Mouse (Mus musculus): ENCODE data around the gene Psap. TPM values are rescaled to one million over a fixed set of nuclear protein-coding genes. Genes with fewer than 3 reads are reported as not detected.
"Not testable (repeated sequence)": the region's sequence is repeated elsewhere in the genome, so short reads cannot be mapped to it uniquely, and the experiment has no call there.

Psap gene
- total RNA-seq, 1 experiment: 365 TPM

DNA sequence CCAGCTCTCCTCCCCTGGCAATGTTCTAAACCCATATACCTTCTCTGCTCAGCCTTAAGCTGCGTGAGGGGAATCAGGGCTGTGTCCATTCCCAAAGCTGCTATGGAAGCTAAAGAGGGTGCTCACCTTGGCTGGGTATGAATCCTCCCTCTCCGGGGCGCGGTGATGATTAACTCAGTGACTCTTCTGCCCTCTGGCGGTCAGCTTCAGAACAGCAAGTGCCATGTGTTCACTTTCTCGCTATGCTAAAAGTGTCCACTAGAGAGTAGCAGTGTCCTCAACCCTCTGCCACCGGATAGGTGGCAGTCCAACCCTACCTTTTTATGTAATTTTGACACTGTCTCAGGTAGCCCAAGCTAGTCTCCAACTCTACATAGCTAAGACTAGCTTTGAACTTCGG is 32.4 kb upstream of the Psap start:
- in situ Hi-C loops (cut with MboI; ENCODE audit: low sequenced_read_pairs in 2 of 2, unreplicated experiment in 2 of 2): no loop called here
- Histone ChIP-seq H3K4me3 (ENCODE audit: insufficient read depth in 1 of 2, low read depth in 1 of 2, low read length in 2 of 2, poor library complexity in 1 of 2, severe bottlenecking in 1 of 2) (no peak overlapping the region), H3K9me3 (ENCODE audit: control insufficient read depth, insufficient read depth, low read depth, low read length) (no peaks in the 10 kb centered on the region), H3K4me1 (ENCODE audit: control insufficient read depth in 2 of 2, insufficient read depth in 2 of 2, low read length in 2 of 2, poor library complexity in 1 of 2) (peaks cover 0 to 4% of the 10 kb centered on the region in 2 experiments; a peak in 1 of 4 replicates), H3K9ac (ENCODE audit: insufficient read depth, low read depth, low read length, poor library complexity, severe bottlenecking) (no peak overlapping the region), H3K27ac (ENCODE audit: insufficient read depth, low read depth, low read length, poor library complexity, severe bottlenecking) (no peak overlapping the region), H3K36me3 (ENCODE audit: control insufficient read depth, insufficient read depth, low read length, poor library complexity, severe bottlenecking) (no peaks in the 10 kb centered on the region)
- TF ChIP-seq HCFC1 (IDR thresholded peaks at IDR 0.05; ENCODE audit: borderline replicate concordance, insufficient read depth, low read length) (peak; percentile 53; the same call in 1 of the 2 replicates), ZC3H11A (IDR thresholded peaks at IDR 0.05; ENCODE audit: borderline replicate concordance, low read depth, low read length) (peak; percentile 89; the same call in 1 of the 2 replicates), CHD2 (IDR thresholded peaks at IDR 0.05; ENCODE audit: low read depth, low read length) (no peak), ZNF384 (IDR thresholded peaks at IDR 0.05; ENCODE audit: low read depth, low read length) (no peak)
- DNase-seq (ENCODE audit: low read depth, low spot score): peak; percentile 93

DNA sequence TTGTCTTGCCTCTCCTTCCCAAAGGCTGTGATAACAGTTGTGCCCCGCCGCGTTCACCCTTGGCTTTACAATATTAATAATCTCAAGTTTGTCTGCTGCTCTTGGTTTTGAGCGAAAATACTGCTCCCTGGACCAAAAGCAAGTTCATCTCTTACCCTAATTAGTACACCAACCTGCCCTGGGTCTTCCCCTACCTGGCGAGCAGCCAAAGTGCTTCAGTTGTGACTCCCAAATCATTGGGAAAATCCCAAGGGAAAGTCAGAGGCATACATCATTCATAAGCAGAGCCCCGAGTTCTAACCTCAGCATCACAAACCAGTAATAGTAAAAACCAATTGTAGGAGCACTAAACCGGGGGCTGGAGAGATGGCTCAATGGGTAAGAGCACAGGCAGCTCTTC is 31.8 kb upstream of the Psap start:
- H3K9ac ChIP-seq (ENCODE audit: insufficient read depth, low read depth, low read length, poor library complexity, severe bottlenecking): no peak overlapping the region
- peaks cover 0 to 6% of the 10 kb centered on the region in 2 experiments; a peak in 1 of 4 replicates for H3K4me1 ChIP-seq (ENCODE audit: control insufficient read depth in 2 of 2, insufficient read depth in 2 of 2, low read length in 2 of 2, poor library complexity in 1 of 2)
- no peak overlapping the region for H3K27ac ChIP-seq (ENCODE audit: insufficient read depth, low read depth, low read length, poor library complexity, severe bottlenecking)
- no peaks in the 10 kb centered on the region for H3K36me3 ChIP-seq (ENCODE audit: control insufficient read depth, insufficient read depth, low read length, poor library complexity, severe bottlenecking)
- no peak for TF ChIP-seq ZC3H11A (IDR thresholded peaks at IDR 0.05; ENCODE audit: borderline replicate concordance, low read depth, low read length)
- no peak for TF ChIP-seq HCFC1 (IDR thresholded peaks at IDR 0.05; ENCODE audit: borderline replicate concordance, insufficient read depth, low read length)
- TF ChIP-seq CHD2 (IDR thresholded peaks at IDR 0.05; ENCODE audit: low read depth, low read length): no peak
- TF ChIP-seq MAFK (IDR thresholded peaks at IDR 0.05; ENCODE audit: insufficient read depth, low read depth, low read length): no peak
- no peak for TF ChIP-seq ZNF384 (IDR thresholded peaks at IDR 0.05; ENCODE audit: low read depth, low read length)
- DNase-seq (ENCODE audit: low read depth, low spot score): no peak
- no peak overlapping the region for H3K4me3 ChIP-seq (ENCODE audit: insufficient read depth in 1 of 2, low read depth in 1 of 2, low read length in 2 of 2, poor library complexity in 1 of 2, severe bottlenecking in 1 of 2)
- no peaks in the 10 kb centered on the region for H3K9me3 ChIP-seq (ENCODE audit: control insufficient read depth, insufficient read depth, low read depth, low read length)
- in situ Hi-C loops (cut with MboI; ENCODE audit: low sequenced_read_pairs in 2 of 2, unreplicated experiment in 2 of 2): no loop called here

DNA sequence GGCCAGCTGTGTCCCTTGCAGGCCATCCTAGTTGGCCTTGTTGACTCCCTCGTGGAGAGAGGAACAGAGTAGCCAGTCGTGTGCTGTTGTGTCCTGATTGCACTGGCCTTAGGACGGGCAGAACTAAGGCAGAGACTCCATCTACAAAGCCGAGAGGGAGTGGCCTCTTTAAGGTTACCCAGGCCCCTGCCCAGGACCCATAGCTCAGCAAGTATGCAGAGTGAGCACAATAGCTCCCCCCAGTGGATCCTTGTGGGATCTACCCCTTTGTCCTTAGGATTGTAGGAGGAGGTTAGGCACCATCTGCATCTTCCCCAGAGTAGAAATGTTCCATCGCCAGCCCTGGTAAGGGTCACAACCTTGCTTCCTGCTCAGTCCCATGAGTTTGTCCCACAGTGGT is 30.9 kb upstream of the Psap start:
- in situ Hi-C loops (cut with MboI; ENCODE audit: low sequenced_read_pairs in 2 of 2, unreplicated experiment in 2 of 2): no loop called here
- H3K4me3 ChIP-seq (ENCODE audit: insufficient read depth in 1 of 2, low read depth in 1 of 2, low read length in 2 of 2, poor library complexity in 1 of 2, severe bottlenecking in 1 of 2): no peak overlapping the region
- no peaks in the 10 kb centered on the region for H3K9me3 ChIP-seq (ENCODE audit: control insufficient read depth, insufficient read depth, low read depth, low read length)
- no peak overlapping the region for H3K27ac ChIP-seq (ENCODE audit: insufficient read depth, low read depth, low read length, poor library complexity, severe bottlenecking)
- TF ChIP-seq ZC3H11A (IDR thresholded peaks at IDR 0.05; ENCODE audit: borderline replicate concordance, low read depth, low read length) (0 out of 2 replicates have a peak, but pooled peaks have one; percentile 17), MAFK (IDR thresholded peaks at IDR 0.05; ENCODE audit: insufficient read depth, low read depth, low read length) (peak; percentile 80), HCFC1 (IDR thresholded peaks at IDR 0.05; ENCODE audit: borderline replicate concordance, insufficient read depth, low read length) (no peak), CHD2 (IDR thresholded peaks at IDR 0.05; ENCODE audit: low read depth, low read length) (no peak), ZNF384 (IDR thresholded peaks at IDR 0.05; ENCODE audit: low read depth, low read length) (no peak)
- no peaks in the 10 kb centered on the region for H3K36me3 ChIP-seq (ENCODE audit: control insufficient read depth, insufficient read depth, low read length, poor library complexity, severe bottlenecking)
- H3K4me1 ChIP-seq (ENCODE audit: control insufficient read depth in 2 of 2, insufficient read depth in 2 of 2, low read length in 2 of 2, poor library complexity in 1 of 2): peaks cover 0 to 7% of the 10 kb centered on the region in 2 experiments; a peak in 1 of 4 replicates
- peak; percentile 93 for DNase-seq (ENCODE audit: low read depth, low spot score)
- H3K9ac ChIP-seq (ENCODE audit: insufficient read depth, low read depth, low read length, poor library complexity, severe bottlenecking): no peak overlapping the region

DNA sequence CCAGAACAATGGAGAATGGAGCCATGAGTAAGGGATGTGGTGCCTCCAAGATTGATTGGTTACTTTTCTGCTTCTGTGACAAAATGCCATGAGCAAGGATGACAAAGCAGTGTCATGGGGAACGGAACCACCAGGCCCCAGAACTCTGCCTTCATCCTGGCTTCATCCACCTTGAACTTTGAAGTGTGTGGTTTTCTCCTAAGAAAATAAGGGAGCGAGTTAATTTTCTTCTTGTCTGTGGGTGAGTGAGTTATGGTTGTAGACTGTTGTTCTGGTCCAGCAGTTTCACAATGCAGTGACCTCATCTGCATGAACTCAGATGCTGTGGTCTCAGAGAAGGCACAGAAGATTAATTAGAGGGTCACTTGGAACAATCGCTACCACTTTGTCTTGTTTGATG is 29.1 kb upstream of the Psap start:
- H3K9ac ChIP-seq (ENCODE audit: insufficient read depth, low read depth, low read length, poor library complexity, severe bottlenecking); H3K36me3 ChIP-seq (ENCODE audit: control insufficient read depth, insufficient read depth, low read length, poor library complexity, severe bottlenecking); in situ Hi-C loops (cut with MboI; ENCODE audit: low sequenced_read_pairs in 2 of 2, unreplicated experiment in 2 of 2); H3K9me3 ChIP-seq (ENCODE audit: control insufficient read depth, insufficient read depth, low read depth, low read length); H3K27ac ChIP-seq (ENCODE audit: insufficient read depth, low read depth, low read length, poor library complexity, severe bottlenecking); H3K4me3 ChIP-seq (ENCODE audit: insufficient read depth in 1 of 2, low read depth in 1 of 2, low read length in 2 of 2, poor library complexity in 1 of 2, severe bottlenecking in 1 of 2); DNase-seq (ENCODE audit: low read depth, low spot score): not testable (repeated sequence)
- peaks cover 6 to 16% of the 10 kb centered on the region in 2 experiments; a peak in 2 of 4 replicates for H3K4me1 ChIP-seq (ENCODE audit: control insufficient read depth in 2 of 2, insufficient read depth in 2 of 2, low read length in 2 of 2, poor library complexity in 1 of 2)

DNA sequence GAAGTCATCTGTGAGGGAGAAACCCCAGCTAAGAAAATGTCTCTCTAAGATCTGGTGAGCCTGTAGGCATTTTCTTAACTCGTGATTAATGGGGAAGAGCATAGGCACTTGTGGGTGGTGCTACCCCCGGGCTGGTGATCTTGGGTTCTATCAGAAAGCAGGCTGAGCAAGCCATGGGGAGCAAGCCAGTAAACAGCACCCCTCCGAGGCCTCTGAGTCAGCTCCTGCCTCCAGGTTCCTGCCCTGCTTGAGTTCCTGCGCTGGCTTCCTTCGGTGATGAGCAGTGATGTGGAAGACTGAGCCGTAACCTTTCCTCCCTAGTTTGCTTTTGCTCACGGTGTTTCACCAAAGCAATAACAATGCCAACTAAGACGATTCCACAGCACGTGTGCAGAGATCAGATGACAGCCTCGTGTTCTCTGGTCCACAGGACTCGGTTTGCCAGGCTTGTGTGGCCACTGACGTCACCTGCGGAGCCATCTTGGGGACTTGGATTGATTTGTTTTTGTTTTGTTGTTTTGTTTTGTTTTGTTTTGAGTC is 26.9 kb upstream of the Psap start:
- DNase-seq (ENCODE audit: low read depth, low spot score): no peak
- in situ Hi-C loops (cut with MboI; ENCODE audit: low sequenced_read_pairs in 2 of 2, unreplicated experiment in 2 of 2): no loop called here
- TF ChIP-seq CHD2 (IDR thresholded peaks at IDR 0.05; ENCODE audit: low read depth, low read length) (no peak), ZC3H11A (IDR thresholded peaks at IDR 0.05; ENCODE audit: borderline replicate concordance, low read depth, low read length) (no peak), ZNF384 (IDR thresholded peaks at IDR 0.05; ENCODE audit: low read depth, low read length) (no peak), HCFC1 (IDR thresholded peaks at IDR 0.05; ENCODE audit: borderline replicate concordance, insufficient read depth, low read length) (no peak), MAFK (IDR thresholded peaks at IDR 0.05; ENCODE audit: insufficient read depth, low read depth, low read length) (no peak)

More for the DNA sequence above, 26.9 kb upstream of the Psap start:
- Histone ChIP-seq H3K27ac (ENCODE audit: insufficient read depth, low read depth, low read length, poor library complexity, severe bottlenecking) (no peak overlapping the region), H3K4me1 (ENCODE audit: control insufficient read depth in 2 of 2, insufficient read depth in 2 of 2, low read length in 2 of 2, poor library complexity in 1 of 2) (peaks cover 6 to 14% of the 10 kb centered on the region in 2 experiments; a peak in 2 of 4 replicates), H3K9me3 (ENCODE audit: control insufficient read depth, insufficient read depth, low read depth, low read length) (no peaks in the 10 kb centered on the region), H3K36me3 (ENCODE audit: control insufficient read depth, insufficient read depth, low read length, poor library complexity, severe bottlenecking) (no peaks in the 10 kb centered on the region), H3K4me3 (ENCODE audit: insufficient read depth in 1 of 2, low read depth in 1 of 2, low read length in 2 of 2, poor library complexity in 1 of 2, severe bottlenecking in 1 of 2) (no peak overlapping the region), H3K9ac (ENCODE audit: insufficient read depth, low read depth, low read length, poor library complexity, severe bottlenecking) (no peak overlapping the region)

Data from ES-E14 (cell line).